Mouse (Mus musculus) liver, embryonic 15.5 days (tissue): ENCODE data around the gene Galnt2. TPM values are rescaled to one million over a fixed set of nuclear protein-coding genes. Genes with fewer than 3 reads are reported as not detected.

Experiments
- ATAC-seq: fragments of 200-750 bp; cut with Nextera tagmentation; 2 replicates; pipeline ENCODE4 v1.8.0; 2017; ENCODE audit warnings: moderate number of reproducible peaks, mild to moderate bottlenecking, moderate library complexity; ENCODE audit not compliant: insufficient read depth
- H3K27ac ChIP-seq: fragments of 300-500 bp; sonication (generic); replicated peaks from 2 replicates; pipeline ENCODE4 v1.5.1; 2015; ENCODE audit warnings: mild to moderate bottlenecking, inconsistent platforms
- H3K27me3 ChIP-seq: fragments of 300-500 bp; sonication (generic); 2 replicates; pipeline ENCODE4 v1.6.1; 2015; ENCODE audit warnings: mild to moderate bottlenecking, inconsistent platforms
- H3K36me3 ChIP-seq: fragments of 300-500 bp; sonication (generic); replicated peaks from 2 replicates; pipeline ENCODE4 v1.6.1; 2015; ENCODE audit warnings: moderate library complexity, mild to moderate bottlenecking, inconsistent platforms
- H3K4me1 ChIP-seq: fragments of 300-500 bp; sonication (generic); replicated peaks from 2 replicates; pipeline ENCODE4 v1.6.1; 2015; ENCODE audit warnings: inconsistent platforms
- H3K4me2 ChIP-seq: fragments of 300-500 bp; sonication (generic); 2 replicates; pipeline ENCODE4 v1.6.1; 2015; ENCODE audit warnings: moderate library complexity, mild to moderate bottlenecking, inconsistent platforms
- H3K4me3 ChIP-seq: fragments of 300-500 bp; sonication (generic); replicated peaks from 2 replicates; pipeline ENCODE4 v1.5.1; 2015; ENCODE audit warnings: mild to moderate bottlenecking, inconsistent platforms
- H3K9ac ChIP-seq: fragments of 300-500 bp; sonication (generic); 2 replicates; pipeline ENCODE4 v1.6.1; 2015; ENCODE audit warnings: moderate library complexity, mild to moderate bottlenecking, inconsistent platforms
- H3K9me3 ChIP-seq: fragments of 300-500 bp; sonication (generic); replicated peaks from 2 replicates; pipeline ENCODE4 v1.6.1; 2016; ENCODE audit warnings: inconsistent platforms
- WGBS: fragments of 180-500 bp; shearing (Covaris S2); methylation state at CpG from one replicate; pipeline ENCODE4 v1.1.7; 2015; ENCODE audit warnings: mixed read lengths; ENCODE audit not compliant: insufficient replicate concordance; 5-methylcytosine and 5-hydroxymethylcytosine counted together
- polyA plus RNA-seq: library from polyadenylated mRNA; unstranded; fragments of >200 nt; fragmentation: Nextera tagmentation; extraction: Ambion mirVana; gene quantifications from 2 replicates; pipeline ENCODE4 v1.2.1, GENCODE M21; 2015

The Galnt2 gene
- polyA plus RNA-seq, 1 experiment from 2014 or later: 17.0 TPM

- Histone ChIP-seq H3K4me1 (peaks cover 19% of the 10 kb centered on the region; the same call in 1 of the 2 replicates), H3K27me3 (no peaks in the 10 kb centered on the region), H3K4me3 (no peak overlapping the region), H3K36me3 (no peaks in the 10 kb centered on the region), H3K27ac (no peak overlapping the region), H3K9ac (no peak overlapping the region), H3K9me3 (no peaks in the 10 kb centered on the region), H3K4me2 (no peak overlapping the region)
- WGBS: 76% methylated on average over 5 of the region's 5 CpGs
- ATAC-seq: peak; percentile 32; the same call in 1 of the 2 replicates
These were observed 60.5 kb downstream of the Galnt2 start for GRCm38 (mm10) chr8:124291693-124292092.

DNA sequence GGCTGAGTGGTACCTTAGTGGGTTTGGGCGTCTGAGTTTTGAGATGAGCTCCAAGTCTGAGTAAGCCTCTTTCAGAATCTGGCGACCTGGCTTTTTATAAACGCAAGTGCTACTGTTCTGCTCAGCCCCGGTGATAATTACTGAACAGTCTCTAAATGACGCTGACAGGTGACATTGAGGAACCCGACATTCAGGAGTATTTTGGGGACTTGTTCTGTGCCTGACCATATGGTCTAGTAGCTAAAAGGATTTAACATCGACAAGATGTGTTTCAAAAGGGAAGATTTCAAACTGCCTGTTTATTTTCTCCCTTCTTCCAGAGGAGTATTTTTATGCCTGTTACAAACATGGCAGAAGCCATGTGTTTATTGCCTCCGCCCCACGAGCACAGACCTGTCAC lies 61.8 kb downstream of the Galnt2 start:
- H3K9ac ChIP-seq: no peak overlapping the region
- no peaks in the 10 kb centered on the region for H3K9me3 ChIP-seq
- WGBS: 54% methylated on average over 9 of the region's 9 CpGs
- H3K4me1 ChIP-seq: peaks cover 19% of the 10 kb centered on the region; the same call in 1 of the 2 replicates
- no peaks in the 10 kb centered on the region for H3K27me3 ChIP-seq
- no peak overlapping the region for H3K4me3 ChIP-seq
- no peaks in the 10 kb centered on the region for H3K36me3 ChIP-seq
- no peak overlapping the region for H3K4me2 ChIP-seq
- ATAC-seq: no peak
- H3K27ac ChIP-seq: no peak overlapping the region

DNA sequence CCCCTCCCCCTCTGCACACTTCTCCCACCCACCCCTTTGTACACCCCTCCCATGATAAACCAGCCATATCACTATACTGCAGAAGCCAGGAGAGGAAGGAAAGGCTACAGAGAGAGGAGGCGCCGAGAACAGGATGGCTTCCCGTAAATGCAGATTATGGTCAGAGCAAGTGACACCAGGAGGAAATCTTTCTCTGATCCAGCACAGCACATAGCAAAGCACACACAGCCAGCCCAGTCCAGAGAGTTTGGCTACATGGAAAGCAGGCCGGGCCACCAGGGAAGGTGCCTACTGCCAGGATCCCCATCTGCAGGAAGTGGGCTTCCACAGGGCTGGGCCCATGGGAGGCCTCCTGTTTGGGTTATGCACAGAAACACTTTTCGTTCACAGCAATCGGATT lies 63.2 kb downstream of the Galnt2 start:
- Histone ChIP-seq H3K27ac (no peak overlapping the region), H3K9me3 (no peaks in the 10 kb centered on the region), H3K9ac (no peak overlapping the region), H3K4me2 (no peak overlapping the region), H3K4me1 (peaks cover 19% of the 10 kb centered on the region; the same call in 1 of the 2 replicates), H3K27me3 (no peaks in the 10 kb centered on the region), H3K4me3 (no peak overlapping the region), H3K36me3 (no peaks in the 10 kb centered on the region)
- 16% methylated on average over 6 of the region's 6 CpGs for WGBS
- peak; percentile 43; the same call in 1 of the 2 replicates for ATAC-seq

DNA sequence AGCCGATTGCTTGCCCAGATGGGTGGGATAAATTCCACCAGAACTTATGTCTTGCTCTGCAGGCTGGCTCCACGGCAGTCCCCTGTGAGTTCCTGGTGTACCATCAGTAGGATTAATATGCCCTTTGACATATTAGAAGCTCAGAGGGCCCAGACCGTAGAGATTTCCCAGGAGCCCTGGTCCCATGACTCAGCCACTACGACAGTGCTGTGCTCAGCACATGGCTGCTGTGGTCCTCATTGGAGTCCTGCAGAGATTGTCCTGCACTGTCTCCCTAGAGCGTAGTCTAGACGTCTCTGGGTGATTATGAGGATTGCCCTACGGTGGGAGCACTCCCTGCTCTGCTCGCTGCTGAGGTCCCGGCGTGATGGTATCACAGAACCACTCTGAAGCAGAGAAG lies 63.7 kb downstream of the Galnt2 start:
- Histone ChIP-seq H3K27ac (no peak overlapping the region), H3K9ac (no peak overlapping the region)
- WGBS: 15% methylated on average over 10 of the region's 10 CpGs

DNA sequence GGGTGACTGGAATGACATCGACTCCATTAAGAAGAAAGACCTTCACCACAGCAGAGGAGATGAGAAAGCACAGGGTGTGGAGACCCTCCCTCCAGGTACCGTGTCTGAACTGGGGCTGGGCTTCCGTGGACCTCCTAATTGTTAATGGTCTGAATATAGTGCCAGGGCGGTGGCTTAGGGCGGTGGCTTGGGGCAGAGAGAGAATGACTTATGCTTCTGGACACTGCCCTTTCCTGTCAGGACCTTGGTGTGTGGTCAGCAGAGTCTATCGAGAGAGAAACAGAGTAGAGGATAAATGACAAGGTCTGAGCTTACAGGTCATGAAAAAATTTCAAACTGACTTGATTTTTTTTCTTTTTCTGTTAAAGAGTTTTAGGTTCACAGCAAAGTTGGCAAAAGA lies 64.2 kb downstream of the Galnt2 start:
- 44% methylated on average over 6 of the region's 6 CpGs for WGBS
- H3K27ac ChIP-seq: no peak overlapping the region
- ATAC-seq: no peak
- H3K36me3 ChIP-seq: no peaks in the 10 kb centered on the region
- no peak overlapping the region for H3K4me3 ChIP-seq
- no peak overlapping the region for H3K4me2 ChIP-seq
- H3K27me3 ChIP-seq: no peaks in the 10 kb centered on the region
- H3K9ac ChIP-seq: no peak overlapping the region
- H3K9me3 ChIP-seq: no peaks in the 10 kb centered on the region
- peaks cover 19% of the 10 kb centered on the region; the same call in 1 of the 2 replicates for H3K4me1 ChIP-seq

More for the DNA sequence above, 63.7 kb downstream of the Galnt2 start:
- Histone ChIP-seq H3K36me3 (no peaks in the 10 kb centered on the region), H3K4me3 (no peak overlapping the region), H3K27me3 (no peaks in the 10 kb centered on the region), H3K4me2 (no peak overlapping the region), H3K4me1 (peaks cover 19% of the 10 kb centered on the region; the same call in 1 of the 2 replicates), H3K9me3 (no peaks in the 10 kb centered on the region)
- ATAC-seq: 0 out of 2 replicates have a peak, but pooled peaks have one; percentile 19

- no peak for ATAC-seq
- WGBS: 46% methylated on average over 4 of the region's 4 CpGs
- Histone ChIP-seq H3K36me3 (no peaks in the 10 kb centered on the region), H3K4me3 (no peak overlapping the region), H3K27ac (no peak overlapping the region), H3K9ac (no peak overlapping the region), H3K9me3 (no peaks in the 10 kb centered on the region), H3K4me2 (no peak overlapping the region), H3K4me1 (0 out of 2 replicates have a peak, but pooled peaks cover 3% of the 10 kb centered on the region), H3K27me3 (no peaks in the 10 kb centered on the region)
These were observed 70.3 kb downstream of the Galnt2 start for GRCm38 (mm10) chr8:124301512-124301911.

DNA sequence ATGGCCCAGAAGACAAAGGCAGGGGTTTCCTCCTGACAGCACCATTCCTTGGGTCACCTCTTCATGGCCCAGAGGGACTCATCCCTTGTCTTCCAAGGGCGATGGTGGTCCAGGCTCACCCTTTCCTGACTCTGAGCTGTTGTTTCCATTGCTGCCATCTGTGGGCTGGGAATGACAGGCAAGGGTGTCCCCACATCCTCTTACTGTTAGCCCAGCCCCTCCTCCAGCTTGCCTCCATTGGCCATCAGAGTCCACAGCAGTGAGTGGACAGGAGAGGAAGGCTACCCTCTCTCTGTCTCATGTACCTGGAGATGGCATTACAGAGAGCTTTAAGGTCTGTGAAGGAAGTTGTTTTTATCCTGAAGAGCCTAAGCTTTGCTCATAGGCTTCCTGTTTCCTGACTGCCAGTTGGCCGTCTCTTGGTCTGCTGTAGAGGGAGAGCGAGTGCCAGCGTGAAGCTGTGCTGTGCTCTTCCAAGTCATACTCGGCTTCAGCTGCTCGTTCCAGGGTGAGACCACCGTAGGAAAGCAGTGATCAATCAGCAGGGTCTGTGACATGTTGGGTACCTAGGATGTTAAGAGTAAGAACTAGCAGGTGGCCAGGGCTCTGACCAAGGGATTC lies 70.9 kb downstream of the Galnt2 start:
- ATAC-seq: no peak
- WGBS: 51% methylated on average over 7 of the region's 7 CpGs
- no peaks in the 10 kb centered on the region for H3K36me3 ChIP-seq
- no peak overlapping the region for H3K4me2 ChIP-seq
- H3K27me3 ChIP-seq: no peaks in the 10 kb centered on the region
- H3K4me1 ChIP-seq: 0 out of 2 replicates have a peak, but pooled peaks cover 3% of the 10 kb centered on the region
- no peaks in the 10 kb centered on the region for H3K9me3 ChIP-seq
- H3K9ac ChIP-seq: no peak overlapping the region
- no peak overlapping the region for H3K27ac ChIP-seq
- H3K4me3 ChIP-seq: no peak overlapping the region

- Histone ChIP-seq H3K9ac (no peak overlapping the region), H3K4me2 (no peak overlapping the region), H3K27ac (no peak overlapping the region), H3K36me3 (no peaks in the 10 kb centered on the region), H3K27me3 (no peaks in the 10 kb centered on the region), H3K4me3 (no peak overlapping the region), H3K9me3 (no peaks in the 10 kb centered on the region), H3K4me1 (0 out of 2 replicates have a peak, but pooled peaks cover 3% of the 10 kb centered on the region)
- 78% methylated on average over 15 of the region's 15 CpGs for WGBS
- no peak for ATAC-seq
These were observed 72.2 kb downstream of the Galnt2 start for GRCm38 (mm10) chr8:124303211-124303902.

DNA sequence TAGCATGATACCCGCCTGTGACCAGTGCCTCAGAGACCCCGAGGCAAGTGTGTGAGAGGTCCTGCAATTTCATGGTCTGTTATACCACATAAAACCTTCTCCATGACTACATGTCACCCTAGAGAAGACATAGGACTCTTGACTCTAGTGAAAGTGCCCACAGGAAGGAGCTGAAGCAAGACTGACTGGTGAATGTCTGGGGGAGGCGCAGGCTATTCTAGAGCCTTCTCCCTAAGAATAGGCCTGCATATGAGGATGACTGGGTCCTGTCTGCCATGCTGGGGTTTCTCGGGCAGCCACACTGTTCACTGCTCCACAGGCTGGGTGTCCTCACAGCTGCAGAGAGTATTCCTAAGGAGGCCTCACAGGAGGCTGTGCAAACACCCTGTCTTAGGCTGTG lies 73.0 kb downstream of the Galnt2 start:
- H3K4me2 ChIP-seq: no peak overlapping the region
- H3K36me3 ChIP-seq: no peaks in the 10 kb centered on the region
- no peaks in the 10 kb centered on the region for H3K27me3 ChIP-seq
- WGBS: 78% methylated on average over 4 of the region's 4 CpGs
- H3K4me1 ChIP-seq: 0 out of 2 replicates have a peak, but pooled peaks cover 3% of the 10 kb centered on the region
- no peak for ATAC-seq
- no peak overlapping the region for H3K4me3 ChIP-seq
- no peak overlapping the region for H3K27ac ChIP-seq
- no peak overlapping the region for H3K9ac ChIP-seq
- H3K9me3 ChIP-seq: no peaks in the 10 kb centered on the region

- Histone ChIP-seq H3K9me3 (no peaks in the 10 kb centered on the region), H3K27me3 (no peaks in the 10 kb centered on the region), H3K27ac (no peak overlapping the region), H3K9ac (no peak overlapping the region), H3K4me3 (no peak overlapping the region), H3K4me1 (peaks cover 9% of the 10 kb centered on the region; the same call in 1 of the 2 replicates), H3K4me2 (no peak overlapping the region), H3K36me3 (no peaks in the 10 kb centered on the region)
- WGBS: 38% methylated on average over 7 of the region's 7 CpGs
- no peak for ATAC-seq
These were observed 75.4 kb downstream of the Galnt2 start for GRCm38 (mm10) chr8:124306574-124306973.

DNA sequence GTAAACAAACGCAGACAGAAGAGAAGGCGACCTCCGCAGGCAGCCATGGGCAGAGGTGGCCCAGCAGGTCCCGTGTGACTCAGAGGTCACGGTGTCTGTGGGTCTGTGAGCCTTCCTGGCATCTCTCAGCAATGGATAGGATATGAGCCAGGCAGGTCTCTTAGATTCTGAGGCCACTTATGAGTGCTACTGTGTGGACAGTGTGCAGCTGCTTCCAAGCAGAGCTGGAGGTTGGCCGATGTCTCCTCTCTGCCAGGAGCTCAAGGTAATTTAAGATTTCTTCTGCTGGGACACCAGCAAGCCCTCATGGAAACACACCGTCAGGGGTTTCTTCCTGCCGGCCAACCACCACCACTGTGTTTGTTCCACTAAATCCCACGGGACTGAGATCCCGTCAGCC lies 76.5 kb downstream of the Galnt2 start:
- Histone ChIP-seq H3K27me3 (no peaks in the 10 kb centered on the region), H3K9ac (no peak overlapping the region), H3K36me3 (no peaks in the 10 kb centered on the region), H3K4me2 (no peak overlapping the region), H3K4me3 (no peak overlapping the region), H3K4me1 (peaks cover 9% of the 10 kb centered on the region; the same call in 1 of the 2 replicates), H3K27ac (no peak overlapping the region), H3K9me3 (no peaks in the 10 kb centered on the region)
- WGBS: 84% methylated on average over 10 of the region's 10 CpGs
- ATAC-seq: no peak
